Mouse (Mus musculus) limb, embryonic 13.5 days (tissue): Measurements from ENCODE around the gene Mrpl27. TPM values are rescaled to one million over a fixed set of nuclear protein-coding genes. Genes with fewer than 3 reads are reported as not detected.

Source experiments
- ATAC-seq: fragments of 200-750 bp; cut with Nextera tagmentation; 2 replicates; pipeline ENCODE4 v1.8.0; 2017; ENCODE audit warnings: low read depth, moderate number of reproducible peaks, moderate TSS enrichment; ENCODE audit not compliant: low FRiP score
- H3K27ac ChIP-seq: fragments of 300-500 bp; sonication (generic); 2 replicates; pipeline ENCODE4 v1.5.1; 2015; ENCODE audit warnings: inconsistent platforms, mild to moderate bottlenecking, moderate library complexity
- H3K27me3 ChIP-seq: fragments of 300-500 bp; sonication (generic); 2 replicates; pipeline ENCODE4 v1.6.1; 2015; ENCODE audit warnings: mild to moderate bottlenecking, inconsistent platforms
- H3K36me3 ChIP-seq: fragments of 300-500 bp; sonication (generic); 2 replicates; pipeline ENCODE4 v1.6.1; 2015; ENCODE audit warnings: inconsistent platforms, mild to moderate bottlenecking, moderate library complexity
- H3K4me1 ChIP-seq: fragments of 300-500 bp; sonication (generic); 2 replicates; pipeline ENCODE4 v1.6.1; 2015; ENCODE audit warnings: inconsistent platforms
- H3K4me2 ChIP-seq: fragments of 300-500 bp; sonication (generic); replicated peaks from 2 replicates; pipeline ENCODE4 v1.6.1; 2015; ENCODE audit warnings: inconsistent platforms, mild to moderate bottlenecking, moderate library complexity
- H3K4me3 ChIP-seq: fragments of 300-500 bp; sonication (generic); 2 replicates; pipeline ENCODE4 v1.5.1; 2015; ENCODE audit warnings: moderate library complexity, mild to moderate bottlenecking, inconsistent platforms
- H3K9ac ChIP-seq: fragments of 300-500 bp; sonication (generic); 2 replicates; pipeline ENCODE4 v1.6.1; 2015; ENCODE audit warnings: mild to moderate bottlenecking, inconsistent platforms
- H3K9me3 ChIP-seq: fragments of 300-500 bp; sonication (generic); 2 replicates; pipeline ENCODE4 v1.6.1; 2016; ENCODE audit warnings: inconsistent platforms
- WGBS: fragments of 180-500 bp; shearing (Covaris S2); methylation state at CpG from one replicate; pipeline ENCODE4 v1.1.7; 2015; 5-methylcytosine and 5-hydroxymethylcytosine counted together
- polyA plus RNA-seq: library from polyadenylated mRNA; unstranded; fragments of >200 nt; fragmentation: Nextera tagmentation; extraction: Ambion mirVana; gene quantifications from 2 replicates; pipeline ENCODE4 v1.2.1, GENCODE M21; 2015

The Mrpl27 gene
- polyA plus RNA-seq, 1 experiment from 2014 or later, result 153 TPM

DNA sequence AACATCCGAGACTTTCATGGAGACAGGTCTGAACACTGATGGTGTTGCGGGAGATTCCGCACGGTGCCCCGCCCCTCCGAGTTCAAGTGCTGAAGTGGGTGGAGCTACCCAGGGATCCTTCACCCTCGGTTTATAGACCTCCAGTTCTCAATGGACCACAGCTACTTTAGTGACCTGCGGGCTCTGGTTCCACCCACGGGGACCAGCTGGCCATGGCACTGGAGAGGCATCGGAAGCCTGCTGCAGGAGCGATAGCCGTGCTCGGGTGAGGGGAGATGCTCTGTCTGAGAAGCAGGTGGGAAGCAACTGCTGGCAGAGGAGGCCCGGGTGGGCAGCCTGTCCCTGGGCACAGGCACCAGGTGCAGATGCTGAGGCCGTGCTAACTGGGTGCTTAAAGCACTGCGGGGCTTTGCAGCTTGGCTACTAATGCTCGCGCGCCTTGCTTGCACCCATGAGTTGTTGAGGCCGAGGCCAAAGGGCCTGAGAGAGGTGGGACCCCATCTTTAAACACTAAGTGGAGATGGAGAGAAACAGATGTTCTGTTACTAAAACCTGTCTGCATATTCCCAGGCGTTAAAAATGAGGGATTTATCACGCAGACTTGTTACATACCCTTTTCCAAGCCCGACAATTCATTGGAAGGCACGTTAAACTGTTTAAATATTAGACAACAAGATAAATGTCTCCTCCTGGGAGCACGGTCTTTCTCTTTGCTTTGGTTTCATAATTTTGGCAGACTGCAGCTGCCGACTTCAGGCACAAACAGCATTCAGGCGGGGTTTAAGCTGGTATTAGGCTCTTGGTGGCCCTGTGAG, 48.0 kb downstream of the Mrpl27 start:
- Histone ChIP-seq H3K36me3 (no peaks in the 10 kb centered on the region), H3K4me2 (0 out of 2 replicates have a peak overlapping the region, but pooled peaks have one; percentile 1), H3K27ac (no peak overlapping the region), H3K4me1 (peaks cover 18% of the 10 kb centered on the region), H3K9ac (peak overlapping the region; percentile 39; the same call in 1 of the 2 replicates), H3K27me3 (peaks cover 5% of the 10 kb centered on the region; the same call in 1 of the 2 replicates), H3K9me3 (no peaks in the 10 kb centered on the region), H3K4me3 (no peak overlapping the region)
- 51% methylated on average over 27 of the region's 27 CpGs for WGBS
- ATAC-seq, result no peak

DNA sequence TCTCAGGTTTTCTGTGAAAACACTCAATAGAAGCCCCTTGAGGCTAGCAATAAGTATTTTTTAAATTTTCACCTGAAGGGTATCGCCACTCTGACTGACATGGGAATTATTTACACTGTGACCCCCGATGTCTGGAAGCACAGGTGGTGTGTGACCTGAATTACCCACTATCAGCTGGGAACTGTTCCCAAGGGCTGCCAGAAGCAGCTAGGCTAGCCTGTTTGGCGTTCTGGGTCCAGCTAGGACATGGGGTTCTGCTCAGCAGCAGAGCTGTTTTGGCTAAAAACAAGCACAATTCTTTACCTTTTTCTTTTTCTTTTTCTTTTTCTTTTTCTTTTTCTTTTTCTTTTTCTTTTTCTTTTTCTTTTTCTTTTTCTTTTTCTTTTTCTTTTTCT, 48.6 kb downstream of the Mrpl27 start:
- ATAC-seq, result no peak
- Histone ChIP-seq H3K9me3 (no peaks in the 10 kb centered on the region), H3K4me1 (peaks cover 18% of the 10 kb centered on the region), H3K27ac (no peak overlapping the region), H3K4me2 (no peak overlapping the region), H3K36me3 (no peaks in the 10 kb centered on the region), H3K9ac (no peak overlapping the region), H3K4me3 (no peak overlapping the region), H3K27me3 (peaks cover 5% of the 10 kb centered on the region; the same call in 1 of the 2 replicates)
- 33% methylated on average over 3 of the region's 3 CpGs for WGBS

DNA sequence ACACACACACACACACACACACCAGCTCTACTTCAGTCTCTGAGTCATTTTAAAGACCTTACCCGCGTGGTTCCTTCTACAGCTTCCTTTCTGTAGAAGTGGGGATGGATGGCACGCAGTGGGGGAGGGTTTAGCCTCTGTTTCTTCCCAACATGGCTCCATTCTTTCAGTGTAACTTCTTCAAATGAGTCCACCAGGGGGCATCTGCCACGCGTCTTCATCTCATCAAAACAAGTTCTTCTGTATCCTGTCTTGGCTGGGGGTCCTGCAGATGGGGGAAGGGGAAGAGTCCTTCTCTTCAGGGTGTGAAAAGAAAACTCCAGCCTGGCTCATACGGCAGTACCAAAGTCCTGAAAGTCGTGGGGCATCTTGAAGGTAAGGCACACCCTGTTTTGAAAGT, 50.5 kb downstream of the Mrpl27 start:
- no peak overlapping the region for H3K4me3 ChIP-seq
- H3K27ac ChIP-seq, result no peak overlapping the region
- no peak overlapping the region for H3K4me2 ChIP-seq
- H3K4me1 ChIP-seq, result peaks cover 14% of the 10 kb centered on the region
- H3K36me3 ChIP-seq, result no peaks in the 10 kb centered on the region
- H3K9ac ChIP-seq, result no peak overlapping the region
- no peaks in the 10 kb centered on the region for H3K9me3 ChIP-seq
- H3K27me3 ChIP-seq, result peaks cover 5% of the 10 kb centered on the region; the same call in 1 of the 2 replicates
- WGBS, result 52% methylated on average over 7 of the region's 7 CpGs
- ATAC-seq, result no peak

DNA sequence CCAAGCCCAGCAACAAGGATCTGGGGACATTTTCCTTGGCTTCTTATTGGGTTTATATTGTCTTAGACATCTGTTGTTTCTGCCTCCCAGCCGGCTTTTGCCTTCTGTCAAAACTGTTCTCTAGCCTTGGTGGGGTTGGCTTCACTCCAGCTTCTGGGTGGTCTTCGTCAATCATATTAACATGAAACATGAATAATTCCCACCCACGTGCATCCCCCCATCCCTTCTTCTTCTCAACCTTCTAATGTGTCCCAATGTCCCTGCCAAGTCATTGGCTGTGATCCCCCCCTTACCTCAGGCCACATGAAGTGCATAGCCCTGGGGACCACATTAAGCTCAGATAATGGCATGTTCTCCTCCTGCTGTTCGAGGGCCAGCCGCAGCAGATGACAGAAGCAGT, 50.9 kb downstream of the Mrpl27 start, which contains the start of gene Gm11541:
Gm11541 (minus strand) TSS at position 28 of the 400 bp plus-strand sequence.
- Histone ChIP-seq H3K4me2 (no peak within 1 kb of the TSS), H3K9ac (no peak within 1 kb of the TSS), H3K27ac (no peak within 1 kb of the TSS), H3K27me3 (peaks cover 5% of the 10 kb centered on the region; the same call in 1 of the 2 replicates), H3K4me3 (no peak within 1 kb of the TSS), H3K36me3 (no peaks in the 10 kb centered on the region), H3K4me1 (peaks cover 14% of the 10 kb centered on the region), H3K9me3 (no peaks in the 10 kb centered on the region)
- ATAC-seq, result 0 out of 2 replicates have a peak, but pooled peaks have one; percentile 11
- 64% methylated on average over 5 of the region's 5 CpGs for WGBS

Other genes with a start within 250 kb of the Mrpl27 start
- 25.9 and 32.7 TPM in 2 replicates for gene Cacna1g, start 179.6 kb upstream of the Mrpl27 start, polyA plus RNA-seq
- gene Spata20, start 167.6 kb upstream of the Mrpl27 start, polyA plus RNA-seq, result 0.20 TPM in 2 replicates
- 3.1 TPM in 2 replicates for gene Epn3, start 153.8 kb upstream of the Mrpl27 start, polyA plus RNA-seq
- 3.8 and 4.4 TPM in 2 replicates for gene Mycbpap, start 132.0 kb upstream of the Mrpl27 start, polyA plus RNA-seq
- 4.8 and 6.4 TPM in 2 replicates for gene Rsad1, start 104.5 kb upstream of the Mrpl27 start, polyA plus RNA-seq
- 14.1 and 17.3 TPM in 2 replicates for gene Chad, start 88.7 kb upstream of the Mrpl27 start, polyA plus RNA-seq
- gene Acsf2, start 51.9 kb upstream of the Mrpl27 start, polyA plus RNA-seq, result 7.0 and 7.5 TPM in 2 replicates
- gene Lrrc59, start 24.0 kb upstream of the Mrpl27 start, polyA plus RNA-seq, result 225 and 240 TPM in 2 replicates
- gene Eme1, start 197 bp downstream of the Mrpl27 start, polyA plus RNA-seq, result 24.9 and 26.9 TPM in 2 replicates
- gene Xylt2, start 23.7 kb downstream of the Mrpl27 start, polyA plus RNA-seq, result 21.8 and 23.5 TPM in 2 replicates
- gene Gm11541, start 50.7 kb downstream of the Mrpl27 start, polyA plus RNA-seq, result 0.11 TPM in 1 of 2 replicates, not detected in the other
- gene Cdc34b, start 88.0 kb downstream of the Mrpl27 start, polyA plus RNA-seq, result 0.17 TPM in 1 of 2 replicates, not detected in the other
- gene Tmem92, start 128.9 kb downstream of the Mrpl27 start, polyA plus RNA-seq, result not detected in 2 replicates